Mouse (Mus musculus) mouse embryonic stem cell (cell line): ENCODE results near the gene Tmpo.

ENCODE experiments used
- in situ Hi-C, 2 experiments: fragments of 300-500 bp; cut with MboI; formaldehyde crosslinking; loops; 1 replicate in 1 of 2; 3 replicates in 1 of 2; pipeline ENCODE4 v1.14.3; 2019 to 2020; ENCODE audit warnings: low sequenced_read_pairs in 2 of 2, low pct_unique_long_range_greater_than_20kb in 1 of 2, mixed read lengths in 1 of 2; ENCODE audit not compliant: unreplicated experiment in 1 of 2

Tmpo gene

GRCm38 (mm10) chr10:91128551-91129160, 52.5 kb downstream of the Tmpo start:
- in situ Hi-C loops, result no loop called here

- in situ Hi-C loops, result no loop called here
These were observed 53.7 kb downstream of the Tmpo start for GRCm38 (mm10) chr10:91127395-91127794.

GRCm38 (mm10) chr10:91126618-91127355, 54.3 kb downstream of the Tmpo start:
- in situ Hi-C loops, result no loop called here

- in situ Hi-C loops, result no loop called here
These were observed 57.0 kb downstream of the Tmpo start, which contains the start of gene Slc25a3 for GRCm38 (mm10) chr10:91123828-91124822. Slc25a3 (minus strand) TSS chr10:91124059.

- in situ Hi-C loops, result no loop called here
These were observed 57.8 kb downstream of the Tmpo start for GRCm38 (mm10) chr10:91123281-91123827.

GRCm38 (mm10) chr10:91122646-91123045, 58.5 kb downstream of the Tmpo start:
- in situ Hi-C loops, result no loop called here

- in situ Hi-C loops, result no loop called here
These were observed 64.2 kb downstream of the Tmpo start for GRCm38 (mm10) chr10:91116958-91117357.

GRCm38 (mm10) chr10:91109841-91110240, 71.3 kb downstream of the Tmpo start:
- in situ Hi-C loops, result no loop called here

- in situ Hi-C loops, result no loop called here
These were observed 75.1 kb downstream of the Tmpo start for GRCm38 (mm10) chr10:91105981-91106380.

GRCm38 (mm10) chr10:91102799-91103590, 78.1 kb downstream of the Tmpo start:
- in situ Hi-C loops, result no loop called here

GRCm38 (mm10) chr10:91101936-91102335, 79.2 kb downstream of the Tmpo start:
- in situ Hi-C loops, result no loop called here

- in situ Hi-C loops, result no loop called here
These were observed 81.0 kb downstream of the Tmpo start for GRCm38 (mm10) chr10:91100101-91100500.

- in situ Hi-C loops, result no loop called here
These were observed 83.1 kb downstream of the Tmpo start for GRCm38 (mm10) chr10:91098056-91098455.
